Mouse (Mus musculus): Measurements from ENCODE around the gene Pvr.

The Pvr gene

DNA sequence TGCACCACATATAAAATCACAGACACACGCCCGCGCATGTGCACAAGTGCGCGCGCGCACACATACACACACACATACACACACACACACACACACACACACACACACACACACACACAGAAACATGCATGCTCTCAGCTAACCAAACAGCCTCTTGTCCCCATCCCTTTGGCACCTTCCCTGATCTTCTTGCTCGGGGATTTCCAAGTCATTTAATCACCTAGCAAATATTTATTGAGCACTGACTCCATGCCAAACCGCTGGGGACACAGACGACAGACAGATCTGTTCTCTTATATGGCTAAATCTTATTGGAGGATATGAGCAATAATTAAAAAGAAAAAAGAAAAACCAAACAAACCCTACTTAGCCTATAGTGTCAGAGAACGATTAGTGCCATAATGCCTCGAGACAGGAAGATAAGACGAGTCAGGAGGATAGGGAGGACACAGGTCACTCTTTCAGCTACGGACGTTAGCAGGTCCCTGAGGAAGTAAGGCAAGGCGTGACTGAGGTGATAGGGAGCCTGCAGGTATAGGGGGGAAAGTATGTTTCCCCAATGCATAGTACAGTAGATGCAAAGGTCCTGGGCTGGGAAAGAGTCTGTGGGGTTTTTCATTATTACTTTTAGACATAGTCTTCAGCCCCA, 53.1 kb downstream of the Pvr start:
- DNase-seq, result no peak

DNA sequence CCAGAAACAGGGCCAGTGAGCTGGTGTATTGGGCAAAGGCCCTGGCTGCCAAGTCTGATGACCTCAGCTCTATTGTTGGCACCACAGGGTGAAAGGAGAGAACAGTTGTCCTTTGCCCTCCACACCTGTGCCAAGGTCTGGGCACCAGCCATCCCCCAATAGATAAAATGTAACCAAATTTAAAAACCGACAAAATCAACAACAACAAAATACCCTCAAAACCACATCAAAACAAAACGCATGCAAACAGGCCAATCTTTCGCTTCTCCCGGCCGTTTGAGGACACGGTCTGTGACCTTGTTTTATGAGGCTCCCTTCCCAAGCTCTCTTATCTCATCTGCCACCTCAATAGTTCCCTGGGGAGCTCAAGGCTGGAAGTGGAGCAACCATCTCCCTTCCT, 54.5 kb downstream of the Pvr start:
- peak; percentile 60 for DNase-seq

DNA sequence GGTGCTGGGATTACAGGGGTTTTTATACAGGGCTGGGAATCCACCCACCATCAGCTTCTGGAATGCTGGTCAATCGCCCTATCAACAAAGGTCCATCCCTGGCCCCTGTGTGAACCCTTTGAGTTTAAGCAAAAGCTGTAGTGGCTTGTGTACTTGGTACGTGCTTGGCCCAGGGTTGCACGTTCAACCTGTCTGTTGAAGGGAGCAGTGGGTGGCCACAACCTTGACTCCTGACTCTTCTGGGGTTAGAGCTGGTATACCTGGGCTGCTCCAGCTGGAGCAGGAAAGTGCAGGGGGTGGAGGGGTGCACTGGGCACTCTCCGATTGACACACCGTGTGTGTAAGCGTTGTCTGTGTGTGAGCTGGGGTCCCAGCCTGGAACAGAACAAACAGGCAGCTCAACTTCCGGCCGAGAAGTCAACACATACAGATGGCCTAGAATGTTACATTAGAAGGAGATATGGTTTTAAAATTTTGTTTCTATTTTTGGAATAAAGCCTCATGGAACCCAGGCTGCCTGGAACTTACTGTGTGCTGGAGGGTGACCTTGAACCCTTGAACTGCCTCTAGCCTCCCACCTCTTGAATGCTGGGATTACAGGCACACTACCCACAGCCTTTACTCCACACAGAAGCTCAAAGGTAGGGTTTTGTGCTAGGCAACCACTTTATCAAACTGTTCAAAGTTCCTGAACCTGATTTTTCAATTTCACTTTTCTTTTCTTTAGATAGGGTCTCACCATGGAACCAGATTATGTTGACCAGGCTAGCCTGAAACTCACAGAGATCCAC, 55.5 kb downstream of the Pvr start:
- DNase-seq, result no peak

DNA sequence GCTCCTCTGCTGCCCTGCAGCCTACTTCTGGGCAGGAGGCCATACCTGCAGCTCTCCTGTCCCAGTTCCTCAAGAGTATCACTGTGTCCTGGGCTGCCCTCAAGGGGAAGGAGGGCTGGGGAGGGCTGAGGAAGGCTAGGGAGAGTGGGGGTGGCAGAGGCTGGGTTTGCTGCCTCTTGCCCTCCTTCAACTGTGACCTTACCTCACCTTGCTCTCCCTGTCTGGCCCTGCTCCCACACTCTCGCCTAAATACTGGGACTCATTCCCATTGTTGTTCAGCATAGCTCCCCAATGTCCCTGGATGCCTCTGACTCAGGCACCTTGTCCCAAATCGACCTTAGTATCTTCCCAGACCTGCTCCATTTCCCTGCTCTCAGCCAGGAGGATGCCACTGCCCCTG, 56.7 kb downstream of the Pvr start:
- DNase-seq, result peak; percentile 41

DNA sequence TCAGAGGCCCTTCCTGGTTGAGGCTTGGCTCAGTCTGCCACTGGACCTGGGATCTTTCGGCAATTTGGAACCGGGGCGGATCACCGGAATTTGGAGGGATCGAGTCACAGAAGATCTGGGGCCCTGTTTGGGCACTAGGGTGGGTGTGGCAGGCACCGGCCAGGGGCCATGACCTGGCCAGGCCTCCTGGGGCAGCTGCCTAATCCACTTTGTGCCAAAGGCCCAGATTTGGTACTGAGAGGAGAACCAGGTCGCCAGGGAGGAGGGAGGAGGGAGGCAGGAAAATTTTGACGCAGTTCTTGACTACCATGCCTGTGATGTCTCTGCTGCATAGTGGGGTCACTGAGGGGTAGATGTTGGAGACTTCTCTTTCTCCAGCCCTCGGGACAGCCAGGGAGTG, 59.8 kb downstream of the Pvr start, which contains the start of gene Ceacam16:
Ceacam16 (minus strand) TSS at position 101 of the 400 bp plus-strand sequence.
- DNase-seq, result no peak

DNA sequence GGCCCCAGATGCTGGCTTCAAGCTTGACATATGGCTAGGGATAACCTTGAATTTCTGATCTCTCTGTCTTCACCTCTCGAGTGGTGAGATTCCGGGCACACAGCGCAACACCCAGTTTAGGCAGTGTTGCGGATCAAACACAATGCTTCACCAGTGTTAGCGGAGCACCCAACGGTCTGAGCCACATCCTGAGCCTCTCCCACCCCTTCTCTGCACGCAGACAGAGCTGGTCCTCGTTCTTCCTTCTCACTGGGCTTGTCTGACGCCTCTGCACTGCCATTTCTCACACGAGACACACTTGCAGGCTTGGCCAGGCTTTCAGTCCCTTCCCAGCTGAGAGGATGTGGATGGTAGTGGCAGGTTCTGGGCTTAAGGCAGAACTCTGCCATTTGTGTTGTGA, 61.2 kb downstream of the Pvr start:
- no peak for DNase-seq

DNA sequence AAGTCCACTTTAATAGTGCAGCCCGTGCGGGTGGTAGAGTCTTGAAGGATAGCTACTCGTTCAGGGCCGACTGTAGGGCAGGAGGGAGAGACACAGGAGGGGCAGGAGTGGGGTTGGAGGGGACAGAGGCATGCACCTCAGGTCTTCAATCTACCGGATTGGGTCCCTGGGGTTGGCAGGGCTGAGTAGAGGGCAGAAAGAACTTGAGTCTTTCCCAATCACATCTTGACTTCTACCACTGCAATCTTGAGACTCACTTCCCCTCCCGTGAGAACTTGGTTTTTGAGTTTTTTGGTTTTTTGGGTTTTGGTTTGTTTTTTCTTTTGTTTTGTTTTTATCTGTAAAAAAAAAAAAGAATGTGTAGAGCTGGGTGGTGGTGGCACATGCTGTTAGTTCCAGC, 64.7 kb downstream of the Pvr start:
- no peak for DNase-seq

DNA sequence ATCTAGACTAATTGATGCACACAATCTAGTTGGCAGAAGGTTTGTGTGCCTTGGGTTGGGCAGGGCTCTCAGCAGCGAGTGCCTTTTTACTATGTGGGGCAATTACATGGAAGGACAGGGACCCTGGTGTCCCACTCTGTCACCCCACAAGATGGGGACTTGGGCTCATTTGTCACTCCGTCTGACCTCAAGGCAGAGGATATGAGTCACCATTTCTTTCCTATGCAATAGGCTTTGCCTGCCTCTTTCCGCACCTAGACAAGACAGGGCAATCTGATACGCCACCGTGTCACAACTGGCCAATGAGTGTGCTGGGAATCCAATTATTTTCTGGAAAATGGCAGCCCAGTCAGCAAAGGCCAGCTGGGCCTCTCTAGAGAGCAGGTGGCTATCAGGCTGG, 65.3 kb downstream of the Pvr start:
- DNase-seq, result no peak

Data from kidney, adult 11 months (tissue).